Mouse (Mus musculus) brain, embryonic 14.5 days (tissue): Measurements from ENCODE around the gene Ttc30a2. TPM values are rescaled to one million over a fixed set of nuclear protein-coding genes. Genes with fewer than 3 reads are reported as not detected.
A peak's percentile ranks its signal among the peaks of the same experiment; 100 is the strongest.

Experiments
- DNase-seq: peaks from one replicate; pipeline ENCODE4 v3.0.0-alpha.2; 2011; ENCODE audit warnings: low read depth
- CTCF ChIP-seq: fragments of 200-500 bp; IDR thresholded peaks from 2 replicates; pipeline ENCODE4 v1.5.1; 2012; ENCODE audit warnings: inconsistent platforms, mild to moderate bottlenecking, moderate library complexity, borderline replicate concordance; ENCODE audit not compliant: insufficient read depth, insufficient read length; ENCODE audit errors: extremely low read depth
- POLR2A ChIP-seq: fragments of 200-500 bp; IDR thresholded peaks from 2 replicates; pipeline ENCODE4 v1.6.1; 2012; ENCODE audit warnings: mild to moderate bottlenecking, inconsistent platforms, borderline replicate concordance; ENCODE audit not compliant: poor library complexity, insufficient read depth, insufficient read length, severe bottlenecking; ENCODE audit errors: extremely low read depth
- polyA plus RNA-seq: library from polyadenylated mRNA; depleted of rRNA; stranded (reverse); fragments of >200 nt; gene quantifications from 2 replicates; pipeline ENCODE4 v1.2.3, GENCODE M21; 2012; rRNA removed

The Ttc30a2 gene
- polyA plus RNA-seq: 0.83 and 1.2 TPM in 2 replicates

- peak; percentile 71 for DNase-seq
These were observed at the start of gene Ttc30a2 for GRCm38 (mm10) chr2:75977752-75978368. Ttc30a2 (minus strand) TSS chr2:75978170.

GRCm38 (mm10) chr2:76016890-76017289 lies 38.9 kb upstream of the Ttc30a2 start:
- TF ChIP-seq CTCF (no peak), POLR2A (no peak)
- DNase-seq: peak; percentile 94

GRCm38 (mm10) chr2:76016136-76016535 lies 38.2 kb upstream of the Ttc30a2 start:
- no peak for TF ChIP-seq CTCF
- no peak for TF ChIP-seq POLR2A
- DNase-seq: no peak

- DNase-seq: no peak
- TF ChIP-seq POLR2A (no peak), CTCF (no peak)
These were observed 37.5 kb upstream of the Ttc30a2 start for GRCm38 (mm10) chr2:76015460-76015859.

- DNase-seq: no peak
- TF ChIP-seq POLR2A (no peak), CTCF (no peak)
These were observed 36.7 kb upstream of the Ttc30a2 start for GRCm38 (mm10) chr2:76014659-76015058.

- TF ChIP-seq POLR2A (no peak), CTCF (no peak)
- no peak for DNase-seq
These were observed 28.2 kb upstream of the Ttc30a2 start for GRCm38 (mm10) chr2:76006194-76006593.

- no peak for DNase-seq
These were observed 24.9 kb upstream of the Ttc30a2 start for GRCm38 (mm10) chr2:76002899-76003298.

GRCm38 (mm10) chr2:76001392-76001791 lies 23.4 kb upstream of the Ttc30a2 start:
- TF ChIP-seq CTCF (peak; percentile 54; the same call in 1 of the 2 replicates), POLR2A (no peak)
- DNase-seq: no peak

More at GRCm38 (mm10) chr2:76002899-76003298, 24.9 kb upstream of the Ttc30a2 start:
- no peak for TF ChIP-seq POLR2A
- no peak for TF ChIP-seq CTCF

GRCm38 (mm10) chr2:75999636-76000035 lies 21.7 kb upstream of the Ttc30a2 start:
- DNase-seq: no peak
- TF ChIP-seq CTCF (no peak), POLR2A (no peak)

- peak; percentile 90 for DNase-seq
- TF ChIP-seq POLR2A: no peak
- TF ChIP-seq CTCF: no peak
These were observed 20.7 kb upstream of the Ttc30a2 start for GRCm38 (mm10) chr2:75998692-75999091.

- TF ChIP-seq POLR2A: no peak
- no peak for TF ChIP-seq CTCF
- no peak for DNase-seq
These were observed 19.8 kb upstream of the Ttc30a2 start for GRCm38 (mm10) chr2:75997726-75998125.

GRCm38 (mm10) chr2:75994841-75995240 lies 16.9 kb upstream of the Ttc30a2 start:
- TF ChIP-seq POLR2A: no peak
- no peak for TF ChIP-seq CTCF
- no peak for DNase-seq
